Mouse (Mus musculus) neural tube, embryonic 10.5 days (tissue): ENCODE results near the gene Gm8113.
A peak's percentile ranks its signal among the peaks of the same experiment; 100 is the strongest.
"Not testable (repeated sequence)": the region's sequence is repeated elsewhere in the genome, so short reads cannot be mapped to it uniquely, and the experiment has no call there.

Experiments used
- DNase-seq: peaks from one replicate; pipeline ENCODE4 v3.0.0-alpha.2; 2017; ENCODE audit warnings: low spot score; ENCODE audit errors: extremely low spot score

Gm8113 gene

GRCm38 (mm10) chr14:43924688-43925403, at the start of gene Gm8113:
Gm8113 (plus strand) TSS chr14:43925390.
- DNase-seq = peak; percentile 84

GRCm38 (mm10) chr14:43875417-43875816, 49.8 kb upstream of the Gm8113 start, which contains the start of gene Ear1:
Ear1 (minus strand) TSS chr14:43875517.
- DNase-seq = not testable (repeated sequence)

- not testable (repeated sequence) for DNase-seq
Measured at GRCm38 (mm10) chr14:43877789-43878188, 47.4 kb upstream of the Gm8113 start.

- not testable (repeated sequence) for DNase-seq
Measured at GRCm38 (mm10) chr14:43879966-43880545, 45.1 kb upstream of the Gm8113 start.

- not testable (repeated sequence) for DNase-seq
Measured at GRCm38 (mm10) chr14:43886235-43886634, 39.0 kb upstream of the Gm8113 start.

GRCm38 (mm10) chr14:43891288-43891687, 33.9 kb upstream of the Gm8113 start:
- not testable (repeated sequence) for DNase-seq

GRCm38 (mm10) chr14:43895357-43895756, 29.8 kb upstream of the Gm8113 start:
- DNase-seq = not testable (repeated sequence)

- not testable (repeated sequence) for DNase-seq
Measured at GRCm38 (mm10) chr14:43898577-43898976, 26.6 kb upstream of the Gm8113 start.

GRCm38 (mm10) chr14:43918214-43918613, 7.0 kb upstream of the Gm8113 start:
- DNase-seq = not testable (repeated sequence)

GRCm38 (mm10) chr14:43923459-43923858, 1.7 kb upstream of the Gm8113 start, which contains the start of gene Ear10:
Ear10 (minus strand) TSS chr14:43923559.
- not testable (repeated sequence) for DNase-seq

- peak; percentile 56 for DNase-seq
Measured at GRCm38 (mm10) chr14:43925404-43925950, 287 bp downstream of the Gm8113 start.

GRCm38 (mm10) chr14:43932991-43933390, 7.8 kb downstream of the Gm8113 start:
- DNase-seq = peak; percentile 47

GRCm38 (mm10) chr14:43933399-43933798, 8.2 kb downstream of the Gm8113 start:
- not testable (repeated sequence) for DNase-seq

GRCm38 (mm10) chr14:43953382-43953781, 28.2 kb downstream of the Gm8113 start:
- DNase-seq = not testable (repeated sequence)

- DNase-seq = not testable (repeated sequence)
Measured at GRCm38 (mm10) chr14:43955074-43955473, 29.9 kb downstream of the Gm8113 start.

GRCm38 (mm10) chr14:43956769-43957168, 31.6 kb downstream of the Gm8113 start, which contains the start of gene Ang5:
Ang5 (plus strand) TSS chr14:43957069.
- not testable (repeated sequence) for DNase-seq
